Mouse (Mus musculus) heart, postnatal 4 days (tissue): Measurements from ENCODE around the gene Atl2. TPM values are rescaled to one million over a fixed set of nuclear protein-coding genes. Genes with fewer than 3 reads are reported as not detected.

Experiments used
- DNase-seq: peaks from one replicate; pipeline ENCODE4 v3.0.0; 2021
- total RNA-seq, 2 experiments: library from RNA; stranded (reverse); gene quantifications; 2 replicates each; pipeline ENCODE4 v1.2.3; 2021

Atl2 gene
- 10 to 100 TPM; 32.5 to 33.8 TPM for total RNA-seq

- peak; percentile 95 for DNase-seq
These were observed at the start of gene Atl2 for GRCm38 (mm10) chr17:79895911-79896423. Atl2 (minus strand) TSS chr17:79896123.

DNA sequence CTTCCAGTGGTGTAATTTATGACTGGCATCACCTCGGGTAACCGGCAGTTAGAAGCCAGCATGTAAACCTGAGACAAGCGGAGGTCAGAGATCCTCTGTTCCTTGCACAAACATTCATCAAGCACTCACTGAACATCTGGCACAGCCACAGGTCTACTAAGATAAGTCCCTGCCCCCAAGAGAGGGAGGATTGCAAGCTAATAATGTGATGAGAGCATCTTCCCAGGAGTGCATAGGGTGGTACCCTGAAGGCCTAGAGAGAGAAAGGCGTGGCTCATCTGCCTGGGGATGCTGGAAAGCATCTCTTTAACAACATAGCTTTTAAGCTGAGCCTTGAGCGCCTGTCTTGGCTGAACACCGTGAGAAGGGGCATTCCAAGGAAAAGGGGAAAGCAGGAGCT is 48.9 kb upstream of the Atl2 start:
- DNase-seq: no peak

GRCm38 (mm10) chr17:79942418-79942817 is 46.5 kb upstream of the Atl2 start:
- DNase-seq: no peak

DNA sequence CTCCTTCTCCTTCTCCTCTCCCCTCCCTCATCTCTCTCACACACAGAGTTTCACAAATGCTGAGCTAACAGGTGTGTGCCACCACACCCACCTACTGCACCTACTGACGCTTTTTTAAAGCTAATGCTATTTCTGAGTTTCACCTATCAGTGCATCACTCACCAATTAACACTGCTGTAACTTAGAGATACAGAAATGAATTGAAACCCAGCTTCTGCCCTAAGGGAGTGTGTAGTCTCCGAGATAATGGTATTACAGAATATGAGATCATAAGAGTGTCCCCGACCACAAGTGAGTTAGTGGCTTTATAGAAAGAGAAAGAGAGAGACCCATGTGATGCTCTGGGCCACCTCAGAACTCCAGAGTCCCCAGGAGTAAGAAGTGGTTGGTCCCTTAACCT is 43.2 kb upstream of the Atl2 start:
- no peak for DNase-seq

GRCm38 (mm10) chr17:79937921-79938601 is 42.1 kb upstream of the Atl2 start:
- DNase-seq: no peak

DNA sequence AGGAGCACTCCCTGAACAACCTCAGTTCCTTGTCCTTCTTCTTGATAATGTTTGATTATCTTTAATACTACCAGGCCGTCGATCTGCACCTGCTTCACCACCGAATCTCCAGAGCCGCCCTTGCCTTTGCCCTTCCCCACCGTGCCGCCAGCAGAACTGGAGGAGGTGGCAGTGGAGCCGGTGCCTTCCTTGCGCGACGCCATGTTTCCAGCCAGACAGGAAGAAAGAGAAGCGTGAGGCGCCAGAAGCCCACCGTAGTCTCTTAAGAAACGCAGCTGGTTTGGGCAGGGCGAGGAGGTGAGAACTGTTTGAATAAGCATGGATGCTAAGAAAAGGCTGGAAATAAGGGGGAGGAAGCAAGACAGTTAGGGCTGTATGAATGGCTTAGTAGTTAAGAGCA is 38.4 kb upstream of the Atl2 start:
- DNase-seq: no peak

- no peak for DNase-seq
These were observed 36.9 kb upstream of the Atl2 start for GRCm38 (mm10) chr17:79932676-79933278.

- DNase-seq: no peak
These were observed 31.2 kb upstream of the Atl2 start for GRCm38 (mm10) chr17:79927110-79927509.

DNA sequence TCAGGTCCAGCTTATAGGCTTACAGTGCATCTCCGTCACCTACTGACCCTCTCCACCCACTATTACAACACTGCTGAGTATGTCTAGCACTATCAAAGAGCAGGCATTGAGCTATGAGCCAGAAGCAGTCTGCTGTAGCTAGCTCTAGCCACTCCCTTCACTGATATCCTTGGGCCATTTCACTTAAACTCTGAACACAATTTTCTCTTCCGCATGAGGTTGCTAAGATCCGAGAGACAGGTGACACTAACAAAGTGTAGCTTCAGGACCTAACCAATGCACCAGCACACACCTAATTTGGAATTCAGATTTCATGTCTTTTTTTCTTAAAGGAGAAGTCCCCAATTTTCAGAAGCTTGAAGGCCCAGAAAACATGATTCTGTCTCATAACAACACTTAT is 30.6 kb upstream of the Atl2 start:
- DNase-seq: no peak

DNA sequence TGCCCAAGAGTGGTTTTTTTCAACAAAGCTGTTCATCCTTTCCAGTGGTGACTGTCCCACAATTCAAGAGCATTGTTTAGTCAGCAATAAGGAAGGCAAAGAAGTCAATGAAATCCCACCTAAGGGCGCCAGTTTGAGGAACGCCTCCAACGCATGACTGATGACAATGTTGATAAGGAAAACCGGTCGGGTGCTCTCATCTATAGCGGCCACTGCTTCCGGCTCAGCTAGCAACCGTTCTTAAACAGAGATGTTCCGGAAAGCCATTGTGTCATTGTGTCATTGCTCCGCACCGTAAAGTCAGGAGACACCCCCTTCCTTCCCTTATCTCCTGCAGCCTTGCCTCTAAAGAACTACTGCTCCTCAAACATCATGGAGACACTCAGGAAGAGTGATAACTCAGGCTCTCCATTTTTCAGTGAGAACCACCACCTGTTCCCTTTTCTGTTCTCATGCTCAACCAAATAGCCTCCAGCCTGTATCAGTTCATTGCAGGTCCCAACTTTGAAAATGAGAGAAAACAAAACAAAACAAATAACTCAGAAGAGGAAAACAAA is 30.0 kb upstream of the Atl2 start:
- DNase-seq: no peak

DNA sequence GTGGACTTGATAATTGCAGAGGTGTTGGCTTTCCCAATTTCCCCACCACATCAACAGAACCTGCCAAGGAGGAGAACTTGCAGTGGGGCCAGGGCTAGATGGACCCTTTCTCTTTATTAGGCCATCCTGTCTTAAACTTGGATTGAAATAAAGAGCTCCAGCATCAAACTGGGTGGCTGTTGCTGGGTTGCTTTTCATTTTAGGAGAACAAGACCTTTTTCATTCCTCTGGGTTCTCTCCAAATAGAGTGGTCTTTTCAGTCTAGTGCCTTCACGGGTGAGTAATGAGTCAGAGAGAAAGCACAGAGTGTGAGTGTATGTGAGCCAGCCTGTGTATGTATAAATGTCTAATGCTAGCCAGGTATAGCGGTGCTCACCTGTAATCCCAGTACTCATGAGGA is 24.4 kb upstream of the Atl2 start:
- DNase-seq: no peak

GRCm38 (mm10) chr17:79919566-79920350 is 23.8 kb upstream of the Atl2 start:
- peak; percentile 23 for DNase-seq

DNA sequence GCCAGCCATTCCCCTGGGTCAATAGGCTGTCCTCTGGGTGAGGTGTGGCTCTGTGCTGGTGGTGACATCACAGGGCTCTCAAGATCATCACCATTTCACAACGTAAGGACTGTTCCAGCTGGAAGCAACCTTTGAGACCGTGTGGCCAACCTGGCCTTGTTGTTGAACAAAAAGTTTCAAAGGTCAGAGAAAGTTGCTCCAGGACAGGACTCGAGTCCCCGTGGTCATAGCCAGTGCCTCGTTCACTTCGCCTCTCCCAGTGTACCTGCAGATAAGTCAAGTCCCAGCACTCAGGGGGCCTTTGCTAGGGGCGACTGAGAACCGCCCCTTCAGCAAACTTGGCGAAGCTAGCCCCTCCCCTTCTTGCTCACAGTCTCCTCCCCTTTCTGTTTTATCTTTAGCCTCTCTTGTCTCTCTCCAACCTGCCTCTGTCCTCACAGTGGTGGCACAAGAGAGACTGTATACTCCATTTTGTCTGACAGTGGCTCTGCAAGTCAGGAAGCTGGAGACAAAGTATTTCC is 22.6 kb upstream of the Atl2 start:
- no peak for DNase-seq

- DNase-seq: no peak
These were observed 21.1 kb upstream of the Atl2 start for GRCm38 (mm10) chr17:79916996-79917395.

- DNase-seq: no peak
These were observed 16.3 kb upstream of the Atl2 start for GRCm38 (mm10) chr17:79912174-79912573.

- DNase-seq: no peak
These were observed 15.8 kb upstream of the Atl2 start for GRCm38 (mm10) chr17:79911718-79912117.

- no peak for DNase-seq
These were observed 13.6 kb upstream of the Atl2 start for GRCm38 (mm10) chr17:79909571-79909970.

GRCm38 (mm10) chr17:79907698-79908097 is 11.8 kb upstream of the Atl2 start:
- no peak for DNase-seq

DNA sequence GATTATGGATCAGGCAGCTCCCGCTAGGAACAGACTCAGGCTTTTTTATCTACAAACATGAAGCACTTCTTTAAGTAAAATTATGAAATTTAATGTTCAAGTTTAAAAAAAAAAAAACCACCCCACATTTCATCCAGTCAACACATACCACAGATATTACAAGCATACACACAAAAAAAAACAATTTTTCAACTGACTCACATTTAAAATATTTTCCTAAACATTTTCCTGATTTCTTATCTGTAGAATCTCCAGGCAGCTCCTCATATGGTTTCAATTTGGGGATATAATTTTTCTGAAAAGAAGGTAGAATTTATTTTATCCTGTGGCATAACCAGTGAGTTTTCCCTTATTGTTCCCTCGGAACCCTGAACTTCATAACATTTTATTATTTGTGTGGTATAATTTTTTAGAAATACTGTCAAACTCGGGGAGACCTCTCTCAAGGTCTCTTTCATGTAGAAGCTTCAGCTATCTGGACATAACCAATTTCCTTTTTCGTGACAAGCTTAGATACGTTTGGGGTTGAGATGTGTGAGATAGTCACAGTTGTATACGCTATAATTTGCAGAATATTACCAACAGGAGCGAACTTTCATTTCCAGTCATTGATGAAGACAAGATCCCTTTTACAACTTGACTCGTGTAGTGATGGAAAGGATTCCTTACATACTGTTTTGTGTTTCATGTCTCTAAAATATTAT is 11.0 kb upstream of the Atl2 start:
- no peak for DNase-seq

GRCm38 (mm10) chr17:79904593-79904992 is 8.7 kb upstream of the Atl2 start:
- DNase-seq: no peak

DNA sequence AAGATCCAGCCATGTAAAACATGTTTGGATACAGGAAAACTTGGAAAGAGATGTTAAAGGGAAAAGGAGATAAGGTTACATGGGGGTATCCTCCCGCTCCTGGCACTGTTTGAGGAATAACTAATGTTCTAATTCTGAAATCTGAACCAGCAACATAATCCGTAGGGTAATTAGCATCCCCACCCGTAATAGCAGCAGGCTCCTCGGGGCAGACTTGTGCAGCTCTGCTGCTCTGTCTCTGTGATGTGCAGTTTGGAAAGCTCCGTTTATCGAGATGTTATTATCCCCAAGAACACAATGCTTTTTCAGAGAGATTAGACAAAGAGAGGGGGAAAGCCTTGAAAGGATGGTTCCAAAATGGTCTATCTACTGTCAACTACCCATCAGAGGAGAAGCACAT is 5.3 kb upstream of the Atl2 start:
- DNase-seq: no peak

DNA sequence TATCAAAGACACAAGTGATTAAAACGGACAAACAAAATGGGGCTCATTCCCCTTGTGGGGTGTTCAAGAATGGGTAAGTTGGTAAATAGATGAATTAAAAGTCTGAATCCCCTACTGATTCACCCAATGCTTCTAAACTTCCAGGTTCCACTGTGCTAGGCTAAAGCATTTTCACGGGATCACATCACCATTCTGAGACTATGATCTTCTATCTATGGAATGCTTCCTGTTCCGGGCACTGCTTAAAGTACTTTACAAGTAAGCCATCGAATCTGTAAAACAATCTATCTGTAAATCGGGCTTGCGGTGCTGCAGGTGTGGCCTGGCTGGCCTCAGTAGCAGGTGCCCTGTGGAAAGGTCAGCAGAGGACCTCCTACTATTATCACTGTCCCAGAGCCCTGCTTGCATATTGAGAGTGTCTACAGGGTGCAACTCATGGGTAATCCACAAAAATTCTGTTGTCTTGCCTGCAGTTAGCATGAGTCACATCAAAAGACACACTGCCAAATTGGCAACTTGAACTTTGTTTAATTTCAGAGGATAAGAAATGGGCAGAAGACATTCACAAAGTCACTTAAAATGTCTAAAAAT is 2.3 kb upstream of the Atl2 start:
- no peak for DNase-seq
